Mouse (Mus musculus) hindbrain, embryonic 11.5 days (tissue): ENCODE measurements at regions not wholly inside any gene's neighbourhood (a gene's known extent, or its start where the extent isn't known, plus 50 kb on each side); places are given as distances from the start of the nearest gene placed in this dataset.
"Not testable (repeated sequence)": the region's sequence is repeated elsewhere in the genome, so short reads cannot be mapped to it uniquely, and the experiment has no call there.

Source experiments
- ATAC-seq: fragments of 200-750 bp; cut with Nextera tagmentation; 2 replicates; pipeline ENCODE4 v1.8.0; 2017; ENCODE audit warnings: mild to moderate bottlenecking, moderate TSS enrichment, moderate library complexity; ENCODE audit not compliant: low FRiP score
- DNase-seq: peaks from one replicate; pipeline ENCODE4 v3.0.0-alpha.2; 2015; ENCODE audit warnings: low spot score
- H3K27ac ChIP-seq: fragments of 300-500 bp; sonication (generic); 2 replicates; pipeline ENCODE4 v1.5.1; 2014; ENCODE audit warnings: mild to moderate bottlenecking, low read depth, low read length
- H3K27me3 ChIP-seq: fragments of 300-500 bp; sonication (generic); 2 replicates; pipeline ENCODE4 v1.6.1; 2014; ENCODE audit warnings: mild to moderate bottlenecking, low read length, moderate library complexity, mixed read lengths; ENCODE audit not compliant: control insufficient read depth, insufficient read depth
- H3K36me3 ChIP-seq: fragments of 300-500 bp; sonication (generic); 2 replicates; pipeline ENCODE4 v1.6.1; 2014; ENCODE audit warnings: mild to moderate bottlenecking, low read length, moderate library complexity, mixed read lengths; ENCODE audit not compliant: control insufficient read depth, insufficient read depth
- H3K4me1 ChIP-seq: fragments of 300-500 bp; sonication (generic); replicated peaks from 2 replicates; pipeline ENCODE4 v1.6.1; 2014; ENCODE audit warnings: low read length, mixed read lengths; ENCODE audit not compliant: control insufficient read depth, insufficient read depth
- H3K4me2 ChIP-seq: fragments of 300-500 bp; sonication (generic); replicated peaks from 2 replicates; pipeline ENCODE4 v1.6.1; 2014; ENCODE audit warnings: mild to moderate bottlenecking, low read depth, low read length
- H3K4me3 ChIP-seq: fragments of 300-500 bp; sonication (generic); 2 replicates; pipeline ENCODE4 v1.5.1; 2014; ENCODE audit warnings: low read depth, low read length
- H3K9ac ChIP-seq: fragments of 300-500 bp; sonication (generic); 2 replicates; pipeline ENCODE4 v1.6.1; 2014; ENCODE audit warnings: low read depth, low read length
- H3K9me3 ChIP-seq: fragments of 300-500 bp; sonication (generic); 2 replicates; pipeline ENCODE4 v1.6.1; 2016; ENCODE audit warnings: low read length; ENCODE audit not compliant: control insufficient read depth
- WGBS: fragments of 180-500 bp; shearing (Covaris S2); extraction: QIAGEN DNeasy Blood & Tissue Kit; methylation state at CpG from one replicate; pipeline ENCODE4 v1.1.7; 2014; 5-methylcytosine and 5-hydroxymethylcytosine counted together

GRCm38 (mm10) chr12:11829701-11830100 lies 373.8 kb downstream of the Rad51ap2 start:
- H3K9ac ChIP-seq = no peak overlapping the region
- H3K9me3 ChIP-seq = no peaks in the 10 kb centered on the region
- no peak overlapping the region for H3K4me3 ChIP-seq
- ATAC-seq (no peak), DNase-seq (no peak)
- no peaks in the 10 kb centered on the region for H3K36me3 ChIP-seq
- no peak overlapping the region for H3K4me2 ChIP-seq
- no peaks in the 10 kb centered on the region for H3K27me3 ChIP-seq
- H3K27ac ChIP-seq = no peak overlapping the region
- no peaks in the 10 kb centered on the region for H3K4me1 ChIP-seq

DNA sequence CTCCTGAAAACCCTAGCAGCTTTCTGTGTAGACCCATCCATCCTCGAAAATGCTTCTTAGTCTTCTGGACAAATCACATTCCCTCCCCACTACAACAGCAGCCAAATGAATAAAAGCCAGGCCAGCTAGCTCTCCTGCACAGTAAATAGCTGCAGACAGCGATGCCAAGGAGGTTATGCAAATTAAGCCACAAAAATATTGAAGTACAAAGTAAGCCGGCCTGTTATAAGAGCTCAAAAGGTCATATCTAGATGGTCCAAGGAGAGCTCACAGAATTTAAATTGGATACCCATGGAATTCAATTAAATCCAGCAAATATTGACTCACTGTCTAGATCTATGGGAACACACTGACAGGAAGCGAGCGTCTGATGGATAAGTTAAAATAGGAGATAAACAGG lies 375.4 kb downstream of the Rad51ap2 start:
- no peaks in the 10 kb centered on the region for H3K27me3 ChIP-seq
- H3K36me3 ChIP-seq = no peaks in the 10 kb centered on the region
- H3K4me1 ChIP-seq = no peaks in the 10 kb centered on the region
- no peak overlapping the region for H3K9ac ChIP-seq
- no peaks in the 10 kb centered on the region for H3K9me3 ChIP-seq
- H3K4me3 ChIP-seq = no peak overlapping the region
- 73% methylated on average over 5 of the region's 5 CpGs for WGBS
- DNase-seq = no peak
- H3K4me2 ChIP-seq = no peak overlapping the region
- ATAC-seq = no peak
- no peak overlapping the region for H3K27ac ChIP-seq

- no peaks in the 10 kb centered on the region for H3K27me3 ChIP-seq
- H3K36me3 ChIP-seq = no peaks in the 10 kb centered on the region
- no peaks in the 10 kb centered on the region for H3K9me3 ChIP-seq
- no peak overlapping the region for H3K9ac ChIP-seq
- no peak overlapping the region for H3K4me3 ChIP-seq
- H3K27ac ChIP-seq = no peak overlapping the region
- H3K4me1 ChIP-seq = no peaks in the 10 kb centered on the region
- WGBS = 67% methylated on average over 3 of the region's 3 CpGs
- DNase-seq (no peak), ATAC-seq (no peak)
- H3K4me2 ChIP-seq = no peak overlapping the region
Observed at GRCm38 (mm10) chr12:11837819-11838472, 382.1 kb downstream of the Rad51ap2 start.

GRCm38 (mm10) chr12:11851034-11851433 lies 395.2 kb downstream of the Rad51ap2 start:
- DNase-seq (no peak), ATAC-seq (no peak)
- 74% methylated on average over 3 of the region's 3 CpGs for WGBS

DNA sequence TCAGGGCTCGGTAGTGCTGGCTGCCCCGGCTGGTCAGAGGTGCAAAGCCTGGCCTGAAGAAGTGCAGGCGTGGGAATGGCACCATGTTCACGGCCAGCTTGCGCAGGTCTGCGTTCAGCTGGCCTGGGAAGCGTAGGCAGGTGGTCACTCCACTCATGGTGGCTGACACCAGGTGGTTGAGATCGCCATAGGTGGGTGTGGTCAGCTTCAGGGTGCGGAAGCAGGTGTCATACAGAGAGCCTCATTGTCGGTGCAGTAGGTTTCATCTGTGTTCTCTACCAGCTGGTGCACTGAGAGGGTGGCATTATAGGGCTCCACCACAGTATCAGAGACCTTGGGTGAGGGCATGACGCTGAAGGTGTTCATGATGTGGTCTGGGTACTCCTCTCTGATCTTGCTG lies 380.1 kb upstream of the Fam49a start:
- H3K4me3 ChIP-seq, H3K27me3 ChIP-seq, H3K27ac ChIP-seq, H3K9ac ChIP-seq, H3K9me3 ChIP-seq, H3K4me1 ChIP-seq, DNase-seq, ATAC-seq, H3K36me3 ChIP-seq, H3K4me2 ChIP-seq: not testable (repeated sequence)
- WGBS = 87% methylated on average over 11 of the region's 11 CpGs

More at GRCm38 (mm10) chr12:11851034-11851433, 395.2 kb downstream of the Rad51ap2 start:
- no peak overlapping the region for H3K27ac ChIP-seq
- H3K4me2 ChIP-seq = no peak overlapping the region
- no peak overlapping the region for H3K9ac ChIP-seq
- H3K27me3 ChIP-seq = no peaks in the 10 kb centered on the region
- H3K9me3 ChIP-seq = no peaks in the 10 kb centered on the region
- no peaks in the 10 kb centered on the region for H3K4me1 ChIP-seq
- no peaks in the 10 kb centered on the region for H3K36me3 ChIP-seq
- H3K4me3 ChIP-seq = no peak overlapping the region

DNA sequence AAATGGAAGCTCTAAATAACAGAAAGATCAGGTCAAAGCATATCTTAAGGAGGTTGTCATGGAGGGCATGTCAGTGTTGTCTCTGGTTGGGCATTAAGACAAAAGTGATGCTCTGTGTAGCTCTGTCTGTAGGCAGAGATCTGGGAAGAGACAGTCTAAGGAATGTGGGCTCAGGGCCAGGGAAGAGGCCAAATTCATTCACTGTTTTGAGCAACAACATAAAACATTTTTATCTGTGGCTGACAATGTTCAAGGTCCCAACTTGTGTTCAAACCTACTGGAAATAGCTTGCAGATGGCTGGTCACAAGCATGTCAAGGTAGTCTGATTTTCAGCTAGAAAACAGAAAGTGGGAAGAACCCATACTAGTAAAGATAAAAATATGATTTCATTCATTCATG lies 374.6 kb upstream of the Fam49a start:
- Histone ChIP-seq H3K27me3 (no peaks in the 10 kb centered on the region), H3K4me2 (no peak overlapping the region), H3K27ac (no peak overlapping the region), H3K9me3 (no peaks in the 10 kb centered on the region), H3K4me3 (no peak overlapping the region), H3K4me1 (no peaks in the 10 kb centered on the region), H3K36me3 (no peaks in the 10 kb centered on the region), H3K9ac (no peak overlapping the region)
- DNase-seq (no peak), ATAC-seq (no peak)

DNA sequence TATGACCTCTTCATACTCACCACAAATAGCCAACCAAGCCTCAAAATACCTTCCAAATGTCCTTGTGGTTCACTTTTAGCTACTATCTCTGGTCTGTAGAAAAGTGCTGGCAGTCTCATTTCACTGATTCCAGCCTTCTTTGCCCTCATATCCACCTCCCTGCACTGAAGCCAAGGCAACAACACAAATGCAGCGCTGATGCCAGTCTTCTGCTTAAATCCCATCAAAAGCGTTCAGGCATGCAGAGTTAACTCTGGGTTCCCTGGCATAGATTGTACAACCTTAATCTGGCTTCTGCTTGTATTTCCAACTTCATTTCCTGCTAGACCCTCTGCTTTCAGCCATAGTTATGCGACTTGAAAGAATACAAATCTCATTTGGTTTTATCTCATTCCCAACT lies 362.9 kb upstream of the Fam49a start:
- no peaks in the 10 kb centered on the region for H3K4me1 ChIP-seq
- no peak overlapping the region for H3K27ac ChIP-seq
- H3K36me3 ChIP-seq = no peaks in the 10 kb centered on the region
- H3K27me3 ChIP-seq = no peaks in the 10 kb centered on the region
- DNase-seq (no peak), ATAC-seq (no peak)
- no peak overlapping the region for H3K4me3 ChIP-seq
- no peaks in the 10 kb centered on the region for H3K9me3 ChIP-seq
- WGBS = 81% methylated on average over 3 of the region's 3 CpGs
- H3K4me2 ChIP-seq = no peak overlapping the region
- no peak overlapping the region for H3K9ac ChIP-seq

DNA sequence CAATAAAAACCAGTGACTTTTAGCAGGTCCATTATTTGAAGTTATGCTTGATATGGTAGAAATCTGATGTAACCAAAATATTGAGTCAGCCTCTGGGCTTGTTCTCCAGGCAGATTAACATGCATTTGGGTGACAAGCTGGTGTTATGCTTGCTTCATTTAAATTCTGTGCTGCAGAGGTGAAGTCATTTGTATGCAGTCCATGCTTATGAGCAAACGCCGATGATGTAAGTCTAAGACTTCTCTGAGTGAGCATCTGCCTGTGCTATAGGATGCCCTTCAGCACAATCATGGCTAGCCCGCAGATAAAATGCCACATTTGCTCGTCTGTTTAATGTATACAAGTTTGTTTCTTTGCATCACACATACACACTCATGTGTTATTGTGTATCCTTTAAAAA lies 355.4 kb upstream of the Fam49a start:
- 89% methylated on average over 4 of the region's 4 CpGs for WGBS
- Histone ChIP-seq H3K36me3 (no peaks in the 10 kb centered on the region), H3K9ac (no peak overlapping the region), H3K4me2 (no peak overlapping the region), H3K4me1 (no peaks in the 10 kb centered on the region), H3K9me3 (no peaks in the 10 kb centered on the region), H3K27ac (no peak overlapping the region), H3K4me3 (no peak overlapping the region), H3K27me3 (no peaks in the 10 kb centered on the region)
- ATAC-seq (no peak), DNase-seq (no peak)
